Mouse (Mus musculus) myocyte (in vitro differentiated cells): Measurements from ENCODE around the gene Cep70. TPM values are rescaled to one million over a fixed set of nuclear protein-coding genes. Genes with fewer than 3 reads are reported as not detected.

ENCODE experiments used
- H3K27me3 ChIP-seq: one replicate; pipeline ENCODE4 v1.6.1; 2011; ENCODE audit not compliant: control insufficient read depth, insufficient read depth, insufficient read length
- H3K36me3 ChIP-seq: one replicate; pipeline ENCODE4 v1.6.1; 2011; ENCODE audit not compliant: control insufficient read depth, insufficient read depth
- H3K4me2 ChIP-seq: one replicate; pipeline ENCODE4 v1.6.1; 2011; ENCODE audit warnings: low read depth, control low read depth
- H3K4me3 ChIP-seq: one replicate; pipeline ENCODE4 v1.5.1; 2011; ENCODE audit warnings: mild to moderate bottlenecking, control low read depth, moderate library complexity
- H3K79me2 ChIP-seq: one replicate; pipeline ENCODE4 v1.6.1; 2011; ENCODE audit not compliant: control insufficient read depth, insufficient read depth
- H3ac ChIP-seq: one replicate; pipeline ENCODE4 v1.6.1; 2011; ENCODE audit not compliant: control insufficient read depth, insufficient read length
- CEBPB ChIP-seq: IDR thresholded peaks from 2 replicates; pipeline ENCODE4 v1.6.1; 2011; ENCODE audit warnings: mild to moderate bottlenecking, moderate library complexity; ENCODE audit not compliant: poor library complexity, insufficient read depth, severe bottlenecking
- E2F4 ChIP-seq: IDR thresholded peaks from one replicate; pipeline ENCODE4 v1.6.1; 2011; ENCODE audit warnings: mild to moderate bottlenecking, control low read depth, moderate library complexity; ENCODE audit not compliant: insufficient read depth
- MAX ChIP-seq: IDR thresholded peaks from one replicate; pipeline ENCODE4 v1.6.1; 2011; ENCODE audit warnings: low read depth, mild to moderate bottlenecking, control low read depth
- MYOD1 ChIP-seq, 3 experiments: IDR thresholded peaks; one replicate each; pipeline ENCODE4 v1.6.1; 2011; ENCODE audit warnings: control low read depth in 2 of 3, low read depth in 2 of 3, mild to moderate bottlenecking in 2 of 3, moderate library complexity in 1 of 3; ENCODE audit not compliant: insufficient read length in 2 of 3, control insufficient read depth in 1 of 3
- MYOG ChIP-seq, 3 experiments: IDR thresholded peaks; one replicate each; pipeline ENCODE4 v1.6.1; 2011; ENCODE audit warnings: control low read depth in 2 of 3, low read depth in 2 of 3, mild to moderate bottlenecking in 2 of 3; ENCODE audit not compliant: insufficient read length in 2 of 3, control insufficient read depth in 1 of 3, insufficient read depth in 1 of 3
- POLR2A ChIP-seq: IDR thresholded peaks from one replicate; pipeline ENCODE4 v1.6.1; 2011; ENCODE audit warnings: low read depth, mild to moderate bottlenecking, control low read depth, moderate library complexity; ENCODE audit not compliant: insufficient read length
- POLR2AphosphoS2 ChIP-seq: IDR thresholded peaks from one replicate; pipeline ENCODE4 v1.6.1; 2011; ENCODE audit warnings: low read depth, control low read depth; ENCODE audit not compliant: insufficient read length
- REST ChIP-seq: IDR thresholded peaks from one replicate; pipeline ENCODE4 v1.6.1; 2011; ENCODE audit warnings: mild to moderate bottlenecking, control low read depth, moderate library complexity; ENCODE audit not compliant: insufficient read depth, insufficient read length
- SRF ChIP-seq: IDR thresholded peaks from one replicate; pipeline ENCODE4 v1.6.1; 2011; ENCODE audit warnings: low read depth; ENCODE audit not compliant: control insufficient read depth, insufficient read length
- TCF12 ChIP-seq: IDR thresholded peaks from one replicate; pipeline ENCODE4 v1.6.1; 2011; ENCODE audit warnings: mild to moderate bottlenecking, control low read depth; ENCODE audit not compliant: poor library complexity, insufficient read depth, severe bottlenecking
- TCF3 ChIP-seq: IDR thresholded peaks from one replicate; pipeline ENCODE4 v1.6.1; 2011; ENCODE audit warnings: low read depth, control low read depth; ENCODE audit not compliant: insufficient read length
- USF1 ChIP-seq: IDR thresholded peaks from one replicate; pipeline ENCODE4 v1.6.1; 2011; ENCODE audit warnings: low read depth, mild to moderate bottlenecking, control low read depth, moderate library complexity
- polyA plus RNA-seq: library from polyadenylated mRNA; unstranded; fragments of >200 nt; fragmentation: generic; extraction: Trizol; gene quantifications from one replicate; pipeline ENCODE4 v1.2.1, GENCODE M21; 2012; ENCODE audit warnings: missing spikeins

Cep70 gene
- 1.6 TPM for polyA plus RNA-seq

- Histone ChIP-seq H3K4me3 (peak within 1 kb of the TSS; percentile 78), H3K27me3 (no peaks in the 10 kb centered on the region), H3K4me2 (peak within 1 kb of the TSS; percentile 99), H3K79me2 (no peaks in the 10 kb centered on the region), H3ac (peak within 1 kb of the TSS; percentile 56), H3K36me3 (no peaks in the 10 kb centered on the region)
- TF ChIP-seq POLR2AphosphoS2, result peak; percentile 87
- peak in 2 of 3 experiments; percentile 65 to 81 for TF ChIP-seq MYOG (IDR thresholded peaks at IDR 0.05; ENCODE audit: control insufficient read depth in 1 of 3, insufficient read depth in 1 of 3, insufficient read length in 2 of 3, low read depth in 2 of 3)
- no peak for TF ChIP-seq TCF12
- TF ChIP-seq MYOD1 (IDR thresholded peaks at IDR 0.05; ENCODE audit: control insufficient read depth in 1 of 3, insufficient read length in 2 of 3, low read depth in 2 of 3), result peak in 2 of 3 experiments; percentile 71 to 92
- TF ChIP-seq USF1, result no peak
- peak; percentile 39 for TF ChIP-seq SRF
- peak; percentile 6 for TF ChIP-seq E2F4
- peak; percentile 93 for TF ChIP-seq POLR2A
- TF ChIP-seq CEBPB, result no peak
- TF ChIP-seq TCF3, result no peak
- no peak for TF ChIP-seq MAX
- TF ChIP-seq REST, result no peak
Observed at GRCm38 (mm10) chr9:99243190-99243894, at the start of gene Cep70. TSS of gene Cep70 (plus strand) at chr9:99243367.

- Histone ChIP-seq H3K4me3 (no peak overlapping the region), H3K36me3 (no peaks in the 10 kb centered on the region), H3K79me2 (no peaks in the 10 kb centered on the region), H3ac (no peak overlapping the region), H3K4me2 (no peak overlapping the region), H3K27me3 (no peaks in the 10 kb centered on the region)
- no peak for TF ChIP-seq MYOG (IDR thresholded peaks at IDR 0.05; ENCODE audit: control insufficient read depth in 1 of 3, insufficient read depth in 1 of 3, insufficient read length in 2 of 3, low read depth in 2 of 3)
- no peak for TF ChIP-seq CEBPB
Observed at GRCm38 (mm10) chr9:99212643-99213042, 30.5 kb upstream of the Cep70 start.

GRCm38 (mm10) chr9:99216182-99216581, 27.0 kb upstream of the Cep70 start:
- Histone ChIP-seq H3K4me2 (no peak overlapping the region), H3ac (no peak overlapping the region), H3K4me3 (no peak overlapping the region), H3K79me2 (no peaks in the 10 kb centered on the region), H3K36me3 (no peaks in the 10 kb centered on the region), H3K27me3 (no peaks in the 10 kb centered on the region)
- no peak for TF ChIP-seq MYOG (IDR thresholded peaks at IDR 0.05; ENCODE audit: control insufficient read depth in 1 of 3, insufficient read depth in 1 of 3, insufficient read length in 2 of 3, low read depth in 2 of 3)
- no peak for TF ChIP-seq MYOD1 (IDR thresholded peaks at IDR 0.05; ENCODE audit: control insufficient read depth in 1 of 3, insufficient read length in 2 of 3, low read depth in 2 of 3)
- TF ChIP-seq TCF3, result no peak
- no peak for TF ChIP-seq POLR2AphosphoS2
- no peak for TF ChIP-seq MAX
- no peak for TF ChIP-seq POLR2A
- no peak for TF ChIP-seq REST
- TF ChIP-seq USF1, result no peak
- TF ChIP-seq SRF, result no peak
- TF ChIP-seq CEBPB, result no peak
- TF ChIP-seq TCF12, result no peak

DNA sequence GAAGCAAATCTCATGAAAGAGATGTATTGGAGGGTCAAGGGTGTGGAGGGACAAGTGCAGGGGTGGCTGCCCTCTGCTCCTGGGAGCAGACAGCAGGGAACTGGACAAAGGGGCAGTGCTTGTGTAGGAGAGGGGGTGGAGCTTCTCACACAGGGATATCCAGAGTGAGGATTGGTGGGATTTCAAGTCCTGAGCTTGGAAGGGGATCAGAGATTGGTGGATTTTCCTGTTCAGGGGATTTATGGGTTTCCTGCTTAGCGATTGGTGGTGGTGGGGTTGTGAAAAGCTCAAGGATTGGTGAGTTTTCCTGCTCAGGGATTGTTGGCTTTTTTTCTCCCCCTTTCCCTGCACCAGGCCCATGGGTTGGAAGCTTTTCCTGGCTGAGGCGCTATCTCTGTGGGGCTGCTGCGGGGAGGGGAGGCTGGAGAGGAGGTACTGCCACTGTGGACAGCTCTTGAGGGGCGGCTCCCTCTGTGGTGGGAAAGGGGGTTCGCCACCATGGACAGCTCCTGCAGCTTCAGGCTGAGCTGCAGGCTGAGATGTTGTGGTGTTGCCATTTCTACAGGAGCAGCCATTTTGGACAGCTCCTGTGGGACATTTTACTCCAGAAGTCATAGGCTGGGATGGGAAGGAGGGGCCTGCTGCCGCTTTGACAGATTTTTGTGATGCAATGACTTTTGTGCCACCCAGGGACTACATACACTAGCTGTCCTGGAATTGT, 25.0 kb upstream of the Cep70 start:
- Histone ChIP-seq H3K27me3 (no peaks in the 10 kb centered on the region), H3ac (no peak overlapping the region), H3K36me3 (no peaks in the 10 kb centered on the region), H3K4me2 (no peak overlapping the region), H3K4me3 (no peak overlapping the region), H3K79me2 (no peaks in the 10 kb centered on the region)
- TF ChIP-seq REST, result peak; percentile 99
- no peak for TF ChIP-seq USF1

DNA sequence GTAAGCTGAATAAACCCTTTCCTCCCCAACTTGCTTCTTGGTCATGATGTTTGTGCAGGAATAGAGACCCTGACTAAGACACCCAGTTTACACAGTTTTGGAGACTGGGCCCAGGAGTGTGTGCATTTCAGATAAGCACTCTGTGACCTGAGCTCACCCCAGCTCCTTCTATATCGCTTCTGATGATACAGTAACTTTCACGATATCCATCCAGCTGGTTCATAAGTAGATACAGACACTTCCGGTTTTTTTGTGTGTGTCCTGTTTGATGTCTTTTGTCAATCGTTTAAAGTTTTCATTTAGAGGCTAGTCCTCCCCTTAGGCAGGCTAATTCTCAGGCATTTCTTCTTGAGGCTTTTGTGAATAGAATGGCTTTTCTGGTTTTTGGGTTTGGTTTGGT, 21.5 kb upstream of the Cep70 start:
- Histone ChIP-seq H3ac (no peak overlapping the region), H3K79me2 (no peaks in the 10 kb centered on the region), H3K4me2 (no peak overlapping the region), H3K4me3 (no peak overlapping the region), H3K27me3 (no peaks in the 10 kb centered on the region), H3K36me3 (no peaks in the 10 kb centered on the region)
- TF ChIP-seq SRF (no peak), USF1 (no peak), MYOG (IDR thresholded peaks at IDR 0.05; ENCODE audit: control insufficient read depth in 1 of 3, insufficient read depth in 1 of 3, insufficient read length in 2 of 3, low read depth in 2 of 3) (no peak), TCF12 (no peak), MYOD1 (IDR thresholded peaks at IDR 0.05; ENCODE audit: control insufficient read depth in 1 of 3, insufficient read length in 2 of 3, low read depth in 2 of 3) (no peak), TCF3 (no peak), MAX (no peak), POLR2A (no peak), POLR2AphosphoS2 (no peak)
